Mouse (Mus musculus) layer of hippocampus, adult 2 months (tissue): Measurements from ENCODE around the gene Ankrd34a. TPM values are rescaled to one million over a fixed set of nuclear protein-coding genes. Genes with fewer than 3 reads are reported as not detected.

Experiments
- DNase-seq, 2 experiments: peaks; one replicate each; pipeline ENCODE4 v3.0.0; 2022; ENCODE audit warnings: low spot score in 2 of 2
- H3K27ac ChIP-seq: fragments of 200-600 bp; 2 replicates; pipeline ENCODE4 v1.8.1; 2022
- H3K4me3 ChIP-seq: fragments of 200-600 bp; 2 replicates; pipeline ENCODE4 v1.8.1; 2022; ENCODE audit warnings: mild to moderate bottlenecking
- CTCF ChIP-seq: fragments of 200-600 bp; conservative IDR thresholded peaks from 2 replicates; pipeline ENCODE4 v1.8.1; 2022; ENCODE audit warnings: antibody characterized with exemption, mild to moderate bottlenecking, moderate library complexity
- total RNA-seq, 2 experiments: library from RNA; stranded (reverse); gene quantifications; 2 replicates each; pipeline ENCODE4 v1.2.3; 2021

The Ankrd34a gene
- total RNA-seq, 2 experiments from 2014 or later = 55.2 to 56.7 TPM

- peak; percentile 76 to 87 for DNase-seq
- TF ChIP-seq CTCF = 0 out of 2 replicates have a peak, but pooled peaks have one; percentile 16
- peak within 1 kb of the TSS; percentile 33 for H3K4me3 ChIP-seq
- peak within 1 kb of the TSS; percentile 82 for H3K27ac ChIP-seq
These were observed 19.5 kb upstream of the Ankrd34a start, which contains the start of gene Gm16253 for GRCm38 (mm10) chr3:96576690-96577541. Gene Gm16253, plus strand, starts transcription at chr3:96576984.

GRCm38 (mm10) chr3:96577566-96577965, 18.9 kb upstream of the Ankrd34a start:
- TF ChIP-seq CTCF = no peak
- H3K27ac ChIP-seq = peak overlapping the region; percentile 82; the same call in 1 of the 2 replicates
- DNase-seq = no peak
- H3K4me3 ChIP-seq = no peak overlapping the region

- DNase-seq = no peak
- no peak overlapping the region; the same call in 1 of the 2 replicates for H3K27ac ChIP-seq
These were observed 17.7 kb upstream of the Ankrd34a start for GRCm38 (mm10) chr3:96578561-96579238.

GRCm38 (mm10) chr3:96579239-96579750, 17.1 kb upstream of the Ankrd34a start:
- TF ChIP-seq CTCF = no peak
- DNase-seq = no peak
- Histone ChIP-seq H3K27ac (peak overlapping the region; percentile 72), H3K4me3 (no peak overlapping the region)

More at GRCm38 (mm10) chr3:96578561-96579238, 17.7 kb upstream of the Ankrd34a start:
- H3K4me3 ChIP-seq = no peak overlapping the region
- TF ChIP-seq CTCF = no peak

- peak; percentile 91 to 93 for DNase-seq
- peak; percentile 100 for TF ChIP-seq CTCF
- Histone ChIP-seq H3K4me3 (peak overlapping the region; percentile 48), H3K27ac (peak overlapping the region; percentile 72)
These were observed 16.5 kb upstream of the Ankrd34a start for GRCm38 (mm10) chr3:96579885-96580454.

GRCm38 (mm10) chr3:96581141-96581540, 15.3 kb upstream of the Ankrd34a start:
- Histone ChIP-seq H3K27ac (no peak overlapping the region), H3K4me3 (no peak overlapping the region)
- TF ChIP-seq CTCF = no peak
- no peak for DNase-seq

- DNase-seq = peak in 1 of 2 experiments; percentile 9
- Histone ChIP-seq H3K27ac (no peak overlapping the region), H3K4me3 (no peak overlapping the region)
- no peak for TF ChIP-seq CTCF
These were observed 14.5 kb upstream of the Ankrd34a start for GRCm38 (mm10) chr3:96581771-96582515.

- Histone ChIP-seq H3K4me3 (no peak overlapping the region), H3K27ac (no peak overlapping the region)
- TF ChIP-seq CTCF = no peak
- no peak for DNase-seq
These were observed 13.1 kb upstream of the Ankrd34a start for GRCm38 (mm10) chr3:96583386-96583785.

- Histone ChIP-seq H3K27ac (no peak overlapping the region), H3K4me3 (no peak overlapping the region)
- TF ChIP-seq CTCF = 0 out of 2 replicates have a peak, but pooled peaks have one; percentile 3
- no peak for DNase-seq
These were observed 5.8 kb upstream of the Ankrd34a start for GRCm38 (mm10) chr3:96590657-96591056.

GRCm38 (mm10) chr3:96593374-96593773, 3.1 kb upstream of the Ankrd34a start:
- no peak for DNase-seq
- H3K4me3 ChIP-seq = peak overlapping the region; percentile 86
- TF ChIP-seq CTCF = no peak
- H3K27ac ChIP-seq = peak overlapping the region; percentile 96

- peak; percentile 23 for TF ChIP-seq CTCF
- Histone ChIP-seq H3K27ac (peak within 1 kb of the TSS; percentile 96), H3K4me3 (peak within 1 kb of the TSS; percentile 86)
- DNase-seq = peak; percentile 89 to 93
These were observed 2.5 kb upstream of the Ankrd34a start, which contains the start of gene Polr3gl for GRCm38 (mm10) chr3:96593790-96594560. Gene Polr3gl, minus strand, starts transcription at chr3:96594181.
